Mouse (Mus musculus): Measurements from ENCODE around the gene Mns1.
"Not testable (repeated sequence)": the region's sequence is repeated elsewhere in the genome, so short reads cannot be mapped to it uniquely, and the experiment has no call there.

DNA sequence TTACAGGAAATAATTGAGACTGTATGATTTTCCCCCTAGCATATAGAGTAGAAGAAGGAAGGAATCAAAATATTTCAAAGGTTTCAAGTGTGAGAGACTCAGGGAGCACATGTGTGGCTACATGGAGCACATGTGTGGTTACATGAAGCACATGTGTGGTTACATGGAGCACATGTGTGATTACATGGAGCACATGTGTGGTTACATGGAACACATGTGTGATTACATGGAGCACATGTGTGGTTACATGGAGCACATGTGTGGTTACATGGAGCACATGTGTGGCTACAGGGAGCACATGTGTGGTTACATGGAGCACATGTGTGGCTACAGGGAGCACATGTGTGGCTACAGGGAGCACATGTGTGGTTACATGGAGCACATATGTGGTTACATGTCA lies 16.5 kb downstream of the Mns1 start:
- TF ChIP-seq CTCF (IDR thresholded peaks at IDR 0.05; ENCODE audit: borderline replicate concordance, control insufficient read depth, extremely low read depth, insufficient read depth, low read length, poor library complexity); POLR2A (IDR thresholded peaks at IDR 0.05; ENCODE audit: control insufficient read depth, extremely low read depth, insufficient read depth, low read length, poor library complexity): not testable (repeated sequence)
